16 mouse cellular contexts compared by ENCODE assay signal in the genomic region with DNA sequence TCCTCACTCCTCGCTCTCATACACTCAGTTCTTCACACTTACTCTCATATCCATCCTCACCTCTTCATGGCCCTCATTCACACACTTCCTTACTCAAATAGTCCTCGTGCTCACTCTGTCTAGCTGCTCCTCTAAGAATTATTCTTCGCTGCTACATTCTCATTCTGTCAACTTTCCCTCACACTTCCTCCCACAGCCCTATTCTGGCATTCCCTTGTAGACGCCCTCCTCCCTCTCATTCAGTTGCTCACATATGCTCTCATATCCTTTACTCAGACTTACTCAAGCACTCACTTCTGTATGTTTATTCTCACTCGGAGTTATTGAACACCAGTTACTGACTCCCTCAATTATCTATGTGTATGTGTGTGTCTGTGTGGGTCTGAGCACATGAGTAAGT.
"Had no signal": no experiment of that assay in that cellular context is flagged by ENCODE, and none has a peak within 500 bp of the region (broad histone marks: within the 10 kb centered on the region; RNA-seq: fewer than 3 reads in every experiment).

No protein-coding gene starts in this region.

- ATAC-seq: intestine, embryonic 15.5 days; liver, embryonic 12.5 days; midbrain, embryonic 13.5 days; midbrain, embryonic 16.5 days had no signal

- DNase-seq: kidney, adult 11 months; kidney, adult 8-10 months; kidney, postnatal 10 days; kidney, postnatal 36 days; liver; lung, adult 18-20 months; lung, postnatal 10 days; lung, postnatal 36 days; retina, postnatal 1 day; thymus, adult 2 months; thymus, postnatal 14 days; thymus, postnatal 4 days had no signal
